Mouse (Mus musculus) testis, adult 2 months (tissue): ENCODE data around the gene Palld. TPM values are rescaled to one million over a fixed set of nuclear protein-coding genes. Genes with fewer than 3 reads are reported as not detected.

Source experiments
- H3K27ac ChIP-seq: fragments of 200-500 bp; 2 replicates; pipeline ENCODE4 v1.5.1; 2012; ENCODE audit warnings: low read depth, low read length; ENCODE audit not compliant: control insufficient read depth, insufficient read depth
- H3K27me3 ChIP-seq: fragments of 200-500 bp; 2 replicates; pipeline ENCODE4 v1.6.1; 2012; ENCODE audit warnings: mild to moderate bottlenecking, low read length, moderate library complexity; ENCODE audit not compliant: control insufficient read depth, insufficient read depth
- H3K36me3 ChIP-seq: fragments of 200-500 bp; 2 replicates; pipeline ENCODE4 v1.6.1; 2012; ENCODE audit warnings: mild to moderate bottlenecking, low read length; ENCODE audit not compliant: control insufficient read depth, insufficient read depth
- H3K4me1 ChIP-seq: fragments of 200-500 bp; 2 replicates; pipeline ENCODE4 v1.6.1; 2012; ENCODE audit warnings: low read length; ENCODE audit not compliant: control insufficient read depth, insufficient read depth
- H3K4me3 ChIP-seq: fragments of 200-500 bp; 2 replicates; pipeline ENCODE4 v1.5.1; 2012; ENCODE audit warnings: low read depth, mild to moderate bottlenecking, low read length, moderate library complexity, mixed read lengths; ENCODE audit not compliant: control insufficient read depth
- CTCF ChIP-seq: fragments of 200-500 bp; IDR thresholded peaks from 2 replicates; pipeline ENCODE4 v1.5.1; 2012; ENCODE audit warnings: low read depth, mild to moderate bottlenecking, inconsistent platforms, low read length, moderate library complexity; ENCODE audit not compliant: control insufficient read depth, insufficient read depth, insufficient replicate concordance
- POLR2A ChIP-seq: fragments of 200-500 bp; IDR thresholded peaks from 2 replicates; pipeline ENCODE4 v1.6.1; 2012; ENCODE audit warnings: low read depth, mild to moderate bottlenecking, inconsistent platforms, low read length, moderate library complexity; ENCODE audit not compliant: control insufficient read depth
- polyA plus RNA-seq: library from polyadenylated mRNA; depleted of rRNA; stranded (reverse); fragments of >200 nt; gene quantifications from 2 replicates; pipeline ENCODE4 v1.2.3, GENCODE M21; 2012

The Palld gene
- polyA plus RNA-seq, 1 experiment, result 7.8 TPM

GRCm38 (mm10) chr8:61919145-61919788 lies 16.8 kb upstream of the Palld start:
- Histone ChIP-seq H3K27me3 (no peaks in the 10 kb centered on the region), H3K36me3 (no peaks in the 10 kb centered on the region), H3K4me3 (no peak overlapping the region), H3K4me1 (no peaks in the 10 kb centered on the region), H3K27ac (no peak overlapping the region)
- no peak for TF ChIP-seq CTCF
- TF ChIP-seq POLR2A, result no peak

GRCm38 (mm10) chr8:61917287-61917686 lies 14.8 kb upstream of the Palld start:
- no peaks in the 10 kb centered on the region for H3K27me3 ChIP-seq
- TF ChIP-seq POLR2A (no peak), CTCF (no peak)
- H3K4me3 ChIP-seq, result no peak overlapping the region
- H3K36me3 ChIP-seq, result no peaks in the 10 kb centered on the region
- H3K4me1 ChIP-seq, result no peaks in the 10 kb centered on the region
- no peak overlapping the region for H3K27ac ChIP-seq

GRCm38 (mm10) chr8:61913957-61914356 lies 11.5 kb upstream of the Palld start:
- Histone ChIP-seq H3K27ac (no peak overlapping the region), H3K36me3 (no peaks in the 10 kb centered on the region), H3K27me3 (no peaks in the 10 kb centered on the region), H3K4me3 (peak overlapping the region; percentile 12; the same call in 1 of the 2 replicates), H3K4me1 (no peaks in the 10 kb centered on the region)
- TF ChIP-seq POLR2A, result no peak
- TF ChIP-seq CTCF, result no peak

GRCm38 (mm10) chr8:61912817-61913216 lies 10.3 kb upstream of the Palld start:
- H3K4me3 ChIP-seq, result peak overlapping the region; percentile 2
- H3K27ac ChIP-seq, result no peak overlapping the region
- H3K4me1 ChIP-seq, result no peaks in the 10 kb centered on the region
- no peaks in the 10 kb centered on the region for H3K36me3 ChIP-seq
- TF ChIP-seq CTCF, result no peak
- peak; percentile 44; the same call in 1 of the 2 replicates for TF ChIP-seq POLR2A
- H3K27me3 ChIP-seq, result no peaks in the 10 kb centered on the region

- TF ChIP-seq POLR2A, result no peak
- no peak for TF ChIP-seq CTCF
- H3K4me3 ChIP-seq, result no peak overlapping the region
- no peaks in the 10 kb centered on the region for H3K4me1 ChIP-seq
Measured at GRCm38 (mm10) chr8:61909313-61909712, 6.8 kb upstream of the Palld start.

DNA sequence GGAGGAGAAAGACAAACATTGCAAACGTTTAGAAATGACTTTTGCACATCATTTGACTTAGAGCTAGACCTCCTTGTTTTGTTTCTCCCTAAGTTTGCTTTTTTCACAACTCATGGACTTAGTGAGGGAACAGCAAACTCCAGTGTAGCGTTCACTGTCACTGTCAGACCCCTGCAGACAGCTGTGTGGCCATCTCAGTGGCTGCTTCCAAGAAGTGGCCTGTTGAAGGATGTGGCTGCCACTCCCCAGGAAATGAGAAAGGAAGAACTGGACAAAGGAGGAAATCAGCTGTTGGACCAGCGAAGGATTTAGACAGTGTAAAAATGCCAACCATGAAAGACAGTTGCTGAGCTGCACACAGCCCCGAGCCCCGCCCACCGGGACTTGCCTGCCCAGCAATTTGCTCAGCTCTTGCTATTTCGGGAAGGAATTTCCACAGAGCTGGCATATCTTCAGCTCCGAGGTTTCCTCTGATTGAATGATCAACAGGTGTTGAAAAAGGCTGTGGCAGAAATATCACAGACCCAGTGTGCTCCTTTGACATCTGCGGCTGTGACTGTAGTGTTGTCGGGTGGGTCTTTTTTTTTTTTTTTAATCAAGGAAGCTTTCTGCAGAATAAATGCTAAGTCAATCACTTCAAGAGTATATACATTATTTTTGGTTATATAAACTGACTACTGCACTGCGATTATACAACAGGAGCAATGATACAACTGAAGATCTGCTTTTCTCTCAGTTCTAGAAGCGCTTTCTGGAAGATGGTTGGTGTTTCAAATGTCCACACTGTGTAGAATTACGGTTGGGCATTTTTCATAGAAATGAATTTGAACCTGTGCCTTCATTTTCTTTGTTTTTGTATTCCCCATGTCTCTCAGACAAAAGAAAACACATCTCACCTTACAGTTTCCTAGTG lies 6.1 kb upstream of the Palld start:
- no peaks in the 10 kb centered on the region for H3K27me3 ChIP-seq
- no peak overlapping the region for H3K27ac ChIP-seq

More at GRCm38 (mm10) chr8:61909313-61909712, 6.8 kb upstream of the Palld start:
- Histone ChIP-seq H3K36me3 (no peaks in the 10 kb centered on the region), H3K27me3 (no peaks in the 10 kb centered on the region), H3K27ac (no peak overlapping the region)

DNA sequence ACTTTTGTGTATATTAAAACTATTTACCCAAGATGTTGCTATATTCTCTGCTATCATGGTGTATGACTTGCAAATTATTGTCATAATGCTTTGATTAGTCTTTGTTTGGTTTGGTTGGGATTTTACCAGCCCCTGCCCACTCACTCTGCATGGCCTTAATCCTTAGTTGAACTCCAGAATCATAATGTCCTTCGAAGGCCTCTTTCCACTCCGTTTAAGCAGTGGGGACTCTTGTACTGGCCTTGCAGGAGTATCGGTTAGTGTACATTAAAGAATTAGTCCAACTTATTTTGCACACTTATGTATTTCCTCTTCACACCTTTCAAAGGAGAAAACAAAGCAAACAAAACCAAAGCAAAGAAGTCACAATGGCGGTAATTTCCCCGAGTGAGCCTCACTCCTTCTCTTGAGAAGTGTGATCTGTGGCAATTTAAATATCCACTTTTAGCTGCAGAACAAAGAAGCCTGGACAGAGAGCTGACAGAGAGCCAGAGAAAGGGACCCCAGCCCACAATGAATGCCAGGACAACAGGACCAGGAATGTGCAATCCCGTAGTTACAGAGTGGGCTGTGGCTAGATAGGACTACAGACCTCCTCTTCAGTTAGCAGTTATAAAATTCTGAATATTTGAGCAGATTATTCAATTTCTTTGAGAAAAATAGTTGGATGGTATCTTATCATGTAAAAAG lies 1.3 kb downstream of the Palld start:
- H3K4me1 ChIP-seq, result no peaks in the 10 kb centered on the region
- H3K27ac ChIP-seq, result no peak overlapping the region
- H3K4me3 ChIP-seq, result no peak overlapping the region
- TF ChIP-seq CTCF (no peak), POLR2A (no peak)
- no peaks in the 10 kb centered on the region for H3K27me3 ChIP-seq
- no peaks in the 10 kb centered on the region for H3K36me3 ChIP-seq

More for the DNA sequence above, 6.1 kb upstream of the Palld start:
- H3K4me1 ChIP-seq, result no peaks in the 10 kb centered on the region
- H3K36me3 ChIP-seq, result no peaks in the 10 kb centered on the region
- TF ChIP-seq POLR2A (no peak), CTCF (no peak)
- no peak overlapping the region for H3K4me3 ChIP-seq
